Mouse (Mus musculus) ES-E14 (cell line): ENCODE measurements at regions not wholly inside any gene's neighbourhood (a gene's known extent, or its start where the extent isn't known, plus 50 kb on each side); places are given as distances from the start of the nearest gene placed in this dataset.

Experiments used
- MAFK ChIP-seq: IDR thresholded peaks from 2 replicates; pipeline ENCODE4 v1.6.1; 2014; ENCODE audit warnings: mild to moderate bottlenecking, low read depth, low read length, inconsistent platforms; ENCODE audit not compliant: insufficient read depth
- ZNF384 ChIP-seq: IDR thresholded peaks from 2 replicates; pipeline ENCODE4 v1.6.1; 2012; ENCODE audit warnings: low read depth, low read length, inconsistent platforms

DNA sequence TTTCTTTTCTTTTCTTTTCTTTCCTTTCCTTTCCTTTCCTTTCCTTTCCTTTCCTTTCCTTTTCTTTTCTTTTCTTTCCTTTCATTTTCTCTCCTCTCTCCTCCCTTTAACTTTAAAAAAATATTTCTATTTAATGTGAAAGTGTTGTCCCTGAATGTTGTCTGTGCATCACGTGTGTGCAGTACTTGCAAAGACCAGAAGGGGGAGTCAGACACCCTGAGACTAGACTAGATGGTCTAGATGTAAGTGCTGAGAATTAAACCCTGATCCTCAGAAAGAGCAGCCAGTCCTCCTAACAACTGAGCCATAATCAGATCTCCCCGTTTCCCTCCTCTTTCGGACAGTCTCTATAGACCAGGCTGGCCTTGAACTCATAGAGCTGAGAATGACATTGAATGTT is 151.7 kb downstream of the Mtx2 start:
- TF ChIP-seq MAFK (no peak), ZNF384 (no peak)
